Mouse (Mus musculus) c-Kit-positive CD71-positive TER-119-negative erythroid progenitor cells, embryonic 14.5 days (primary cell): Measurements from ENCODE around the gene Gpx2.

ENCODE experiments used
- DNase-seq: peaks from one replicate; pipeline ENCODE4 v3.0.0-alpha.2; 2013; ENCODE audit warnings: low read depth

Gene Gpx2

GRCm38 (mm10) chr12:76752652-76753318 lies 42.6 kb downstream of the Gpx2 start:
- no peak for DNase-seq

- no peak for DNase-seq
Measured at GRCm38 (mm10) chr12:76750866-76751459, 44.4 kb downstream of the Gpx2 start.
